Mouse (Mus musculus) embryonic fibroblast, embryonic 13.5 days (primary cell): ENCODE measurements around the gene Col5a1.

ENCODE experiments used
- CTCF ChIP-seq: IDR thresholded peaks from 2 replicates; pipeline ENCODE4 v1.5.1; 2011; ENCODE audit warnings: mild to moderate bottlenecking, control low read depth, low read length, moderate library complexity, borderline replicate concordance; ENCODE audit not compliant: insufficient read depth
- POLR2A ChIP-seq: IDR thresholded peaks from 2 replicates; pipeline ENCODE4 v1.6.1; 2011; ENCODE audit warnings: low read depth, mild to moderate bottlenecking, control low read depth, low read length, moderate library complexity

DNA sequence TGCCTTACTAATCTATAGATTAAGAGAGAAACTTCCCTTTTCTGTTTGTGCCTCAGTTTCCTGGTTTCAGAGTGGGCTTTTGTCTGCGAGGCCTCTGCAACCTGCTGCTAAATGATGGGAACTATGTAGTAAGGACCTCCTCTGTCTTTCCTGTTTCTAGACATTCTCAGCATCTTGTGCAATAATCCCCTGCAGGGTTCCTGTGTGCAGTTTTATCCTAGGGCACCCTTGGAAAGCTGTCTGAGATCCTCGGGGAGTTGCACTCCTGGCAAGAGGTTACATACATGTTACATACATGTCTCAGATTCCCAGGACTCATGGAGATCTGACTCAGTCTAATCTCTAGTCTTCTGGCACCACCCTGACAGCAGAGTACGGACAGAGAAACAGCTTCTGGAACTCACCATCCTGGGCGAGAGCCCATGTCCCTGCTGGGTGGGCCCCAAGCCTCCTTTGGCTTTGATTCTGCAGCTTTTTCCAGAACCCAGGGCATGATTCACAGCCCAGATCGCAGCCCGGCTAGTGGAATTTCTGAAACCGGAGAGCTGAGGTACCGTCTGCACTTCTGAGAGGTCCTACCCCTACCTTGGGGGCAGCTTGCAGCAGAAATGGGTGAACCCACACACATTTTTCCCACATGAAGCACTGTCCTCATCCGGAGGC, 24.5 kb upstream of the Col5a1 start:
- TF ChIP-seq CTCF (no peak), POLR2A (no peak)
